Mouse (Mus musculus) cerebellum, postnatal 14 days (tissue): Measurements from ENCODE around the gene Shoc2.
"Not testable (repeated sequence)": the region's sequence is repeated elsewhere in the genome, so short reads cannot be mapped to it uniquely, and the experiment has no call there.

Experiments used
- DNase-seq, 2 experiments: peaks; one replicate each; pipeline ENCODE4 v3.0.0; 2021; ENCODE audit warnings: mixed read lengths in 2 of 2

The Shoc2 gene

GRCm38 (mm10) chr19:53943802-53944785 lies at the start of gene Shoc2, which contains the start of gene Bbip1:
Gene Shoc2, plus strand, starts transcription at chr19:53944306.
Gene Bbip1, minus strand, starts transcription at chr19:53944627.
- DNase-seq = peak; percentile 98 to 99

GRCm38 (mm10) chr19:53894538-53895121 lies 49.5 kb upstream of the Shoc2 start:
- DNase-seq = no peak

GRCm38 (mm10) chr19:53898046-53898445 lies 46.1 kb upstream of the Shoc2 start:
- DNase-seq = no peak

- DNase-seq = no peak
These were observed 45.6 kb upstream of the Shoc2 start for GRCm38 (mm10) chr19:53898498-53898897.

GRCm38 (mm10) chr19:53898970-53899900 lies 44.9 kb upstream of the Shoc2 start:
- DNase-seq = no peak

GRCm38 (mm10) chr19:53899941-53900610 lies 44.0 kb upstream of the Shoc2 start:
- DNase-seq = no peak

GRCm38 (mm10) chr19:53901931-53902738 lies 42.0 kb upstream of the Shoc2 start:
- DNase-seq = peak; percentile 19 to 26

- DNase-seq = peak; percentile 97 to 98
These were observed 41.2 kb upstream of the Shoc2 start for GRCm38 (mm10) chr19:53902739-53903487.

- DNase-seq = peak; percentile 78 to 79
These were observed 40.4 kb upstream of the Shoc2 start for GRCm38 (mm10) chr19:53903507-53904321.

GRCm38 (mm10) chr19:53904833-53905480 lies 39.1 kb upstream of the Shoc2 start:
- DNase-seq = no peak

GRCm38 (mm10) chr19:53906033-53906702 lies 37.9 kb upstream of the Shoc2 start:
- no peak for DNase-seq

GRCm38 (mm10) chr19:53906703-53907070 lies 37.4 kb upstream of the Shoc2 start:
- not testable (repeated sequence) for DNase-seq

GRCm38 (mm10) chr19:53914950-53915349 lies 29.2 kb upstream of the Shoc2 start:
- DNase-seq = no peak

GRCm38 (mm10) chr19:53919541-53919940 lies 24.6 kb upstream of the Shoc2 start:
- DNase-seq = no peak

GRCm38 (mm10) chr19:53921996-53922395 lies 22.1 kb upstream of the Shoc2 start:
- DNase-seq = not testable (repeated sequence)

GRCm38 (mm10) chr19:53925338-53925751 lies 18.8 kb upstream of the Shoc2 start:
- DNase-seq = peak; percentile 39 to 73

GRCm38 (mm10) chr19:53926705-53927104 lies 17.4 kb upstream of the Shoc2 start:
- DNase-seq = no peak

- DNase-seq = no peak
These were observed 14.9 kb upstream of the Shoc2 start for GRCm38 (mm10) chr19:53929218-53929617.
